Mouse (Mus musculus) liver (tissue): ENCODE data around the gene Haus3.

Source experiments
- DNase-seq: peaks from one replicate; pipeline ENCODE4 v3.0.0-alpha.2; 2020; ENCODE audit warnings: mixed read lengths

Haus3 gene

DNA sequence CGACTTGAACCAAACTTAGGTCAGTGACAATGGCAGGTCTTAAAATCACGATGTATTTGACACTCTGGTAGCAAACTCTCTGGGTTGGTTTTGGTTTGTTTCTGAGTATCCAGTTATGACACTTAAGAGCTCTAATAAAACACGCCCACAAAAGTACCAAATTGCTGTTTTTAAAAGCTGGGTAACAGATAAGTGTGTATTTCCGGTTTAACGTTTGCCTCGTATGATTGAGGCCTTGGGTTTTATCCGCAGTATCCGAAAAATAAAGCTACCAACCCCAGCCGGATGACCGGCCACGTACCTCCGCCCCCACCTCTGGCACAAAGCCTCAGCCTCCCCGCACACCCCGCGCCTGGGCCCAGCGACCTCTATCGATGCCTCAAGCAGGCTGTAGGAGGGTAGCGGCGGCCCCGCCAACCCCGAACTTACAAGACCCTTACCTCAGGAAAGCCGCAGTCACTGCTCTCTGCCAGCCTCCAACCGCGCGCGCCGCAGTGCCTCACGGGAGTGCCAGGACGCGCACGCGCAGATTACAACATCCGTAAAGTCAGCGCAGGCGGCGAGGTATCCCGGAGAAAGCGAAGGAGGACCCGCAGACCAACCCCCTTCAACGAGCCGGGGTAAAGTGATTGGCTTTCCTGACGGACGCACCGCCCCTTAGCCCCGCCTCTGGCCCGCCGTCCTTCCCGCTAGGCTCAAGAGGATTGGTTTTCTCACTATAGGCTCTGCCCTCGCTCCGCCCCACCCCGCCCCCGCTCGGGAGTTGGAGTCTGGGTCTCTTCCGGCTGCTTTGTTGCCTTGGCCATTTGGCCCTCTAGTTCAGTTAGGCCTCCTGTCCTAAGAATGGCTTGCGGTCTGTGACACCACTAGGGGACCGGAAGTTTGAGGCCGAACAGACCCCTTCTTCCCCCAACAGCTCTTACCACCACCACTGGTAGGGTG is at the start of gene Haus3, which contains the start of gene Poln:
Haus3 (minus strand) TSS at position 578 of the 942 bp plus-strand sequence.
Poln (minus strand) TSS at position 499 of the 942 bp plus-strand sequence.
- DNase-seq: peak; percentile 99

DNA sequence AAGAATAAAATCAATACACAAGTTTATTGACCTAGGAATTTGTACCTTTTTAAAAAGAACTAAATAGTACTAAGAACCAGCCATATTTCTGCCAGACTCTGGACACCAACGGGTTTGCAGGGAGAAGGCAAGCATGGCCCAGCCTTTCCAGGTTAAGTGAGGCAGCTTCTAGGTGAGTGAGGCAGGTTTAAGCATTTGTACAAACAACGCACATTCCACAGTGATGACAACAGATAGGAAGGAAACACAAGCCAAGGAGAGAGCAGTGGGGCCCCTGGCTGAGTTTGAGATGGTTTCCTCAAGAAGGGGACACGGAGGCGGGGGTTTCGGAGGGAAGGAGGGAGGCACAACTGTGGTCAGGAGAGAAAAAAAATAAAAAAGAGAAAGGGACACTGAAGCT is 49.3 kb upstream of the Haus3 start:
- DNase-seq: no peak

DNA sequence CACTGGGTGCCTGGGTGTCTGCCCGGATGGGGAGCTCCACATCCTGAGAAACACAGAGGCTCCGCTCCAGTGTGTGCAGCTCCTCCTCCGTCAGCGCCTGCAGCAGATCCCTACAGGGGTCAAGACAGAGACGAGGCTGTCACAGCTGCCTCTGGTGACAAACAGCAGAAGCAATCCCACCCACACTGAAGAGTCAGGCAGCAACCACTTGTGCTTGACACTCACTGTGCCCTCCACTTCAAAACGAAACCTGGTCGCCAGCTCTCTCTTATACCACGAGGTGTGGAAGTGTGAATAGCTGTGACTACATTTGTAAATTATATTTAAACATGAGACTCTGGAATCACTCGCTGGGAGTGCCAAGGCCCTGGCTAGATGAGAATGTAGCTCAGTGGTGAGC is 48.4 kb upstream of the Haus3 start:
- no peak for DNase-seq

DNA sequence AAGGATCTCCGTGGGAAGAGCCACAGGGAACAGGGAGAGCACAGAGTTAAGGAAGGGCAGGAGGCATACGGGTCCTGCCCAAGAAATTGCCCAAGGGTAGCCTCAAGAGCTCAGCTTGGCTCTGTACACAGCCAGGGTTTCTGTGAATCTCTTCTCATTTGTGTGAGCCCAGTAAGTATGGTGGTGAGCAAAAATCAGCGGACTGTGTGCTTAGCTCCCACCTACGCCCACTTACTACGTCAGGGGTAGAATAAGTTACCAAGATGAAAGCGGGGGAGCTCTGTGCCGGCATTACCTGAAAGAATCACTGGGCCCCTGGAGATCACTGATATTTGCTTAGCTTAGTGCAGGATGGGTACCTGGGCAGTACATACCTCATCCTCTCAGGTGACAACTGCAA is 46.7 kb upstream of the Haus3 start:
- DNase-seq: no peak

DNA sequence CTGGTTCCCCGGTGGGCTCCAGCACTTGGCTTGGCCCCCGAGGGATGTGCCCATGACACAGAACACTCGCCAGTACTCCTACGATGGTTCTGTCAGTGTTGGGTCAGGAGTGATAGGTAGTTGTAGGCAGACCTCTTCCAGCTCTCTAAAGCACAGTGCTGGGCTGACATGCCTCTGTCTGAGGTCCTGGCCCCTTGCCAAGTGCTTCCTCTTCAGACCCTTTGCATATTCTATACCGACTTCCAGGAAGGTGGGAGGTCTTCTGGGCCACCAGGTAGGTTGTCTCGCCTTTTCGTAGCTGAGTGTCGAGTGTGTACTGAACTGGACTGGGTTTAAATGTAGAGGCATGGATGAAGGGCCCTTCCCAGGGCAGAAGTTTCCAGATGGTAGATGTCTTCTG is 44.3 kb upstream of the Haus3 start:
- no peak for DNase-seq

DNA sequence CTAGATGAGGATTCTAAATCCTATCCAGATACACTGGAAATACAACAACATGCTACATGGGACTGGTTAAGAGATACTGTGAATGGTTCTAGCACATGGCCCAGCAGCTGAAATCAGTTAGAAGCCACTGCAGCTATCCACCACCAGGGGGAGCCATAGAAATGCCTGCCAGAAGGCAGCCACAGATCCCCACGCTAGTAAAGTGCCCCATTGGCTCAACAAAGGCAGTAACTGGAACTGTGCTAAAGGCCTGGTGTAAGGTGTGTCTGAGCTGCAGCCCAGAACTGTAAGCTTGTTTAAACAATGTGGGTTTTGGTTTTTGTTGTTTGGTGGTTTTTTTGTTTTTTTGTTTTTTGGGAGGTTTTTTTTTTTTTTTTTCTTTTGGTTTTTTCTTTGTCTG is 41.0 kb upstream of the Haus3 start:
- peak; percentile 76 for DNase-seq

DNA sequence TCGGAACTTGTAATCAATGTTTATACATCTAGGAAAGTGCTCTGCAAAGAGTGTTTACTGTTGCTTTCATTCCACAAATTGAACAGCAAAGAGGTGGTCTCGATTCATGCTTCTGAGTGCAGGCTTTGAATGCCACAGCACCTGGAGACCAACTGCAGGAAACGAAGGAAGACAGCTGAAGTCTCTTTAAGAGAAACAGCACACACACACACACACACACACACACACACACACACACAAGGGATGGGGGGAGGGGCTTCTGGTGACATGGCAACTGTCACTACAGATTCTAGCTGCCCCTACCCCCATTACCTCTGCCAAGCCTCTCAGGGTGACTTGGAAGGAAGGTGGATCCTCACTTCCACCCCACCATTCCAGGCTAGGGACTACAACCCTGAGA is 38.2 kb upstream of the Haus3 start:
- DNase-seq: no peak

DNA sequence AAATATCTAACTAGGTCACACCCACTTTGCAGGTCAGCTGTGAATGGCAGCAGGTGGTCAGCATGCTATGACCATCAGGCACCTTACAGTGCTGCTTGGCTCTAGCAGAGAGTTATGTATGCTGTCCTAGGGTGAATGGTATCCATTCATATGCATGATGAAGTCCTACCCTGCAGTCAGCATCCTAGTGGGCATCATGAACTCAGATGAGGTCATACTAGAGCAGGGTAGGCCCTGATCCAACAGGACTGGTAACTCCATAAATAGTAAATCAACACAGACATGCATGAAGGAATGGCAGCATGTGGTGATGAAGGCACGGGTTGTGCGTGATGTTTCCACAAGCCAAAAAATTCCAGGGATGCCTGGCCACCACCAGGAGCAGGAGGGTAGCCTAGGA is 36.5 kb upstream of the Haus3 start:
- DNase-seq: no peak

DNA sequence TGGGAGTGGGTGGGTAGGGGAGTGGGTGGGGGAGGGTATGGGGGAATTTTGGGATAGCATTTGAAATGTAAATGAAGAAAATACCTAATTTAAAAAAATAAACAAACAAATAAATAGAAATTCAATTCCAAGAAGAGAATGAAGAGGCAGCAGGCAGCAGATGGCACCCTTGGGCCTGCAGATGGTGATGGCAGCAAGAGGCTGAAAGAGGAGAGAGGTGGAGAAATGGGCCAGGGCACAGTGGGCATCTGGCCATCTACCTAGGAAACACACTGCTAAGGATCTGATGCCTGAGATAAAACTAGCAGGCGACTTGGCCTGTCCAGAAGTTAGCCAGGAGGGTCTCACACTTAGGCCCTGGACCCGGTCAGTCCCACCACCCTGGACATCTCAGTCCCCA is 35.6 kb upstream of the Haus3 start:
- DNase-seq: no peak

DNA sequence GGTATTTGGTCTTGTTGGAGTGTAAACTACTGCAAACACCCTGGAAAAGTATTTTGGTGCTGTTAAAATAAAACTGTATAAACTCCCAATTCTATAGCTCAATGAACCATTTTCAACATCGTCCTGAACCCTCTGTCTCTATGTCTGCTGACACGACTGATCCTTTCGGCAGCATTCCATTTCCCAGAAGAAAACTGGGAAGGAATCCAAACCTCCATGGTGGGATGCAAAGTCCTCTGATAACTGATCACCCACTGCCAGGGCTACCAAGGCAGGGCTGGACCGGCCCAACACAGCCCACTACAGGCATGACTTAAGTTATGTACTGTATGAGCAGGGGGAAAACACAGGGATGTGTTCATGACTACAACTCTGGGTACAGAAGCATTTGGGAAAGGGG is 32.7 kb upstream of the Haus3 start:
- DNase-seq: no peak

DNA sequence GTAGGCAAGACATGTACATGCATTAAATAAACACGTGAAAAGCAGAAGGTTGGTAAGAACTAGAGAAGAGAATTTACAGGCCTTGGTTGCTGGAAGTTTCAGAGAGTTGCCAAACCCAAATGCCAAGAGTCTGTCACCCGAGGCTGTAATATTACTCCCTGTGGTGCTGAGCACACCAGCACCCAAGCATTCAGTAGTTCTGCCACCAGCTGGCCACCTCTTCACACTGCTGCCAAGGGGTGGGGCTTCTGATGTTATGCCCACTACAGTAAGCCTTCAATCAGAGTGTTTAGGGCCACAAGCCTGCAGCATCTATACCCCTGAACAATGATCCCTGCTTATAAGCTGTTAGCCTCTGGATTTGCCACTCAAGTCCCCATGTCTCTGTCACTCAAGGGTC is 32.1 kb upstream of the Haus3 start:
- DNase-seq: no peak

DNA sequence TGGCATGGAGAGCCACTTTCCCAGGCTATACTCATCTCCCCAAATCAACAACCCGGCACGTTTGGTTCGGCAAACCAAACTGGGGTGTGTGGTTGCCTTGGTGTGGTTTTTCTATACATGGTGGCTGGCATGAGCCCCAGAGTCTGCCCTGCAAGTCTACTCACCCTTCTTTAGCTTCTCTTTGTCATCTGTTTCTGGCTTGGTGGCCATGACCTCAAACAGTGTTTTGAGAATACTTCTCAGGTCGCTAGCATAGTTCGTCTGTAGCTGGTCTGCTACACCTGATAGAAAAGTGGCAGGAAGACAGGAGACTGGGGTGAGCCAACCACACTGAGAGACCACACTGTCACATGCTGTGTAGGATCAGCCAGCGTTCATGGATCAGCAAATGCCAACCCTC is 29.3 kb upstream of the Haus3 start:
- DNase-seq: no peak

DNA sequence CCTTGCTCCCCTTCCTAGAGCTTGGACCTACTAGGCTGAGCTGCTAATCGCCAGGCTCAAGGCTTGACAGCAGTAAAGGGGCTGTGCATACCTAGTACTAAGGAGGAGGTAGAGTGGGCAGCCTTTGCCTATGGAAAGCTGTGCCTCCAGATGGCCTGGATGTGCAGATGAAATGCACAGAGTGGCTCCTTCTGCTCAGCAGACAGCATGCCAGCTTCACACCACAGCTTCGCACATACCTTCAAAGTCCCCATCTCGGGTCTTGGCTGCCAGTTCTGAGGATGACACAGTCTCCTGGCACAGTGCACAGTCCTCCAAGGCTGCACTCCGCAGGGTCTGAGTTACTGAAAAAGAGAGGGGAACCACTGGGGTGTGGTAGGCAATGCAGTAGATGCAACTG is 27.9 kb upstream of the Haus3 start:
- DNase-seq: no peak

DNA sequence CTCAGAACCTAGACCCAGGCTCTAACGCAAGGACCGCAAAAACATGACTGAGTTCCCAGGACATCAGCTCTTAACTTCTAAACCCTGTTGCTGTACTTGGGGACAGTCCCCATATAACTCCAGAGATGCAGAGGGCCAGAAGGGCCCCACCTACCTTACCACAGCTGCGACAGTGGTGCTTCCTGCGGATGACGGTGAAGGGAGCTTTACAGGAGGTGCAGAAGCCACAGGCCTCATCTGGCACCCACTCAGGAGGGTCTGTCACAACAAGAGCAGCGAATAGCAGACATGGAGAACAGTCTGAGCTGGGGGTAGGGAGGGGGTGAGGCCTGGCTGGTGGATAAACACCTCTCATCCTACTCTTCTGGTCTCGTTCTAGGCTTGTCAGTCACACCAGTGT is 27.1 kb upstream of the Haus3 start:
- DNase-seq: no peak

DNA sequence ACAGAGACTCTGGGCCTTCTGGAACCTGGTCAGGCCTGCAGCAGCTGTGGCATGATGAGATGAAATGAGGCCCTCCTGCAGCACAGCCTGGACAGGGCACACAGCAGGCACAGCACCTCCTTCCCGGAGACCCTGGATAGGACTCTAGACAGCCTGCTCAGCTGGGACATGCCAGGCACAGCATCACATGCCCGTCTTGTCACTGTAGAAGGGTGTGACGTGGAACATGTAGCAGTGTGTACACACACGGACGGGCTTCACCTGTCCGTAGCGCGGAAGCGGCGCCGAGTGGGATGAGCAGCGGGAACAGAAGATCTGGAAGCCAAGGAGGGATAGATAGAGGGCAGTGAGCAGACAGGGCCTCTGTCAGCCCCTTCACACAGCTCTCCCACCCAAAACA is 26.5 kb upstream of the Haus3 start:
- DNase-seq: no peak

DNA sequence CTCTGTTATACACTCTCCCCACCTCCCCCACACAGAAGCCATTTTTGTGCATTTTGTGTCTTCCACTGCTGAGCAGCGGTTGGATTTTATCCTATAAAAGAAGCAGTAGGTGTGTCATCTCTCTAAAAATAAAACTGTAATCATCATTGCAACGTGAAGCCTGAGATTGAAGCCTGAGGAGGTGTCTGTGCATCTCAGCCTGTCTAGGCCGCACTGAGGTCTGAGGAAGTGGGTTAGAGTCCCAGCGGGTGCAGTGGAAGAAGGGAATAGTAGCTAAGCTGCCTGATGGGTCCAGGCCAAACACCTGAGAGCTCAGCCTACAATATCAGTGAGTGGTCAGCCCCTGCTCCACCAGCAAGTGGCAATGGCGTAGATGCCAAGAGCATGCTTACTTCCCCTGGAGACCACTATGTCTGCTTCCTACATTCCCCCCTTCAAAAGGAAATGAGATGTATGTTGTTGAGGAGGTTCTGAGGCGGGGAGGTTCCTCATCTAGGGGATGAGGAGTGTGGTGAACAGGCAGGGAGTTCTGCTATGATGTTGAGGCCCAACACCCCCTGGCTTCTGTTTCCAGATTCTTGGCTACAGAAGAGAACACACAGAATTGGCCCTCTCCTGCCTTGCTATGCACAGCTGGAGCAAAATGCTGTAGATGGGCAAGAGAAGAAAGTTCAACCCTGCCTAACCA is 25.8 kb upstream of the Haus3 start:
- DNase-seq: no peak

DNA sequence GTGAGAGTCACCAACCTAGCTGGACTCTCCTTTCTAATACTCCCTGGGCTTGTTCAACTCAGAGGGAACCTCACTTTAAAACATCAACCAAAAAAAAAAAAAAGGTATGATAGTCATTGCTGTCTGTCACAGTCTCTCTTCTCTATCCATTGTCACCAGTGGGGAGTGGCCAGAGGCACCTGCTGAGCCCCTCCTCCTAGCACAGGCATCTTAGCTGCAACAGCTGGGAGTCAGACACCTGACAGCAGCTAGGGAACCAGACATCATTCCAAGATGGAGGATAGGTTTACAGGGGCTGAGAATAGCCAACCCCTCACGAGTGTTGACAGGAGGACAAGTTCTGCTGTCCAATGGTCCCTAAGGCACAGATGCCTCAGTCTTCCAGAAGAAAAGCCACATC is 25.1 kb upstream of the Haus3 start:
- DNase-seq: no peak

DNA sequence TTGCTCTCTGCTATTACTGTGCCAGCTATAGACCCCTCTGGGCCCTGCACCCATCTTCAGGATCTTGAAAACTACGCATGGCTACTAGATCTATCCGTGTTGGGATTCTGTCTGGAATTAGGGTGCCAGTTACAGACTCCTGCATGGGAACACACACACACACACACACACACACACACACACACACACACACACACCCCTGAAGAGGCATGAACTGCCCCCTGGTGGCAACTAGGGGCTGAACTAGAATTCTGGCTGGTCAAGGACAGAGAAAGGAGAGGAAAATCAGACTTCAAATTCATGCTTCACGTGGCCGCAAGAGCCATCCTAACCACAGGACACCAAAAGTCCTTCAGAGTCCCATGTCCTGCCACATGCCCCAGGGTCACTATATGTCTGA is 22.5 kb upstream of the Haus3 start:
- no peak for DNase-seq

DNA sequence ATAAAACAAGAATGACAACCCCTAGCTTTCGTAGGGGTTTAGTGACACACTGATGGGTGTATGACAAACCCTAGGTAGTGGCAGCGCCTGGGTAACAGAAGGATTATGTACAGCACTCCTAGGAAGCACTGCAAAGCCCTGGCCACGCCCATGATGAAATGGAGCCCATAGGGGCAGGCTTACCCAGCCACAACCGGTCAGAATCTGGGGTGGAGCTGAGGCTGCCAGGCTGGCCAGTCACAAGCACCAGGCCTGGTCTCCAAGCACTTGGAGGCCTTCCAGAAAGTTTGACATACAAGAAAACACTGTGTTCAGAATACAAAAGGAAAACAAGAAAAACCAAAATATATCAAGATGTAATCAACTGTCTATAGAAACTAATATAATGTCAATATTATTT is 21.7 kb upstream of the Haus3 start:
- DNase-seq: no peak

DNA sequence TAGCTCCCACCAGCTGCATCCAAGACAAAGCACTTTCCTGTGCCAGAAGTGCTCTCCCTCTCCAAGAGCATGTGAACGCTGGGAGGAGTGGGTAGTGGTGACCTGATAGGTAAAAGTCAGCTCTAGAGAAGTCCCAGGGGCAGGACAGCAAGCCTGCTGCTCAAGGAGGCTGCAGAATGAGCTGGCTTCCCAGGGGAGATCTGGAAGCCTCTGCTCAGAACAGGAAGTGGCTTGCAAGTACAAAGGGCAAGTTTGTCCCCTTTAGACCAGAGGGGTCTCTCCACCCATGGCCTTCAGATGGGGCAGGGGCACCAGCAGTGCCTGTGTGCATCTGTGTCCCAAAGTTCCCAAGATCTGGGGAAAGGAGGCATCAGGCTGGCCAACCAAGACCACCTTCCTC is 20.2 kb upstream of the Haus3 start:
- no peak for DNase-seq

DNA sequence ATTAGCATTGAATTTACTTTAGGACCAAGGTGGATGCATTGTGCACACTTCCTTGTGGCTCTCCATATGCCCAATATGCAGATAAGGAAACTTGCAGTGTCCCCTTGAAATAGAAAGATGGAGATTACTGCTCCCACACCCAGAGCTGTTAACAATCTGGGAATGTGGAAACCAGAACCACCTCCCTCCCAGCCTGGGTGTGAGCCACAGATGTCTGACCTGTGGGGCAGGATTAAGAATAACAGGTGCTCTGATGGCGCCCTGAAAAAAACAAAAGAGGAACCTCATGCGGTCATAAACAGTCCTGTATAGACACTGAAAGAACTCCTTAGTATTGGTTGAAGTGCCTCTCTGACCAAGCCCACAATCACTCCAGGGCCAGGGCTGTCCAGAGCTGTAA is 19.5 kb upstream of the Haus3 start:
- DNase-seq: no peak

DNA sequence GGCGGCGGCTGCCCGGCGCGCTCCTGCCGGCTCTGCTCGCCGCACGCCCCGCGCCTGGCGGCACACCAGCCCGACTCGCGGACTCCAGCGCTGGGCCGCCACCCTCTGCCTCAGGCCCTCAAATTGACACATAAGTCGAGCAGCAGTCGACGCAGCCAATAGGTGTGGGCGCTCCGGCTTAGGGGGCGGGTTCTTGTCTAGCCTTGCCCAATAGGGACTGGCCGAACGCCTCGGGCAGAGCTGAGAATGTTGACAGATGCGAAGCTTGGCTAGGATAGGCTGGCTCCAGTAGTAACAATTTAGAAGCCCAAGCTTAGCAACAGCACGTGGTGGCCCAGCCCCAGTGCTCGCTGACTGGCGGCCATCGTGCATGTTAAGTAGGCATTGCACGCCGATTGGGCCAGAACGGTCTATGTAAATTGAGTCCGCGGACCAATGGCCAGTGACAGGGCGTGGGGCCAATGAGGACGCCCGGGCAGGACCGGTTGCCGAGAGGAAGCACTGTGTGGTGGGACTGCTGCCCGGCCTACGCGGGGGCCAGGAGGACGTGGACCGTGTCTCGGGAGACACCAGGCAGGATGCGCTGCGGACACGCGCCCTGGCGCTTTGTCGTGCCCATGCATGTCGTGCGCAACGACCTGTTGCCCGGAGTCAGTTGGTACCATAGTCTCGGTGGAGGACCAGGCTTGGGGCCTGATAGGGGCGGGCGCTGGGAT is 18.4 kb upstream of the Haus3 start, which contains the start of gene Mxd4:
Mxd4 (minus strand) TSS at position 120 of the 716 bp plus-strand sequence.
- peak; percentile 97 for DNase-seq

DNA sequence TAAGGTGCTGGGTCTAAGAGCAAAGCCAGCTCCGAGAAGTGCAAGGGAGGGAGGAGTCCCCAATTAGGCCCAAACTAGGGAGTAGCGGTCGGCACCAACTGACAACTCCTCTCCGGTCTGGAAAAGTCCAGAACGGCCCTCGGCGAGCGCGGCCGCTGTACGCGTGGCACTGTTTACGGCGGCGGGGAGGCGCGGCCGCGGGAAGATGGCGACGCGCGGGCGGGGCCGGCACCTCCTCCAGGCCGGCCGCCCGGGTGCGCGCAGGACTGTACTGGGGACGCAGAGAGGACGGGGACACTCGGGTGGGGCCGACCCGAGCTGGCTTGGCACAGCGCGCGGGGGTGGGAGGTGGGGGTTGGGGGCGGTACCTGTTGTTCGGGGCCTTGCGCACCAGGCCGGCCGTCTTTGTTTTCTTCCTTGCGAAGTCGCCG is 17.6 kb upstream of the Haus3 start:
- DNase-seq: peak; percentile 60
